Mouse (Mus musculus) lung, adult 10 weeks (tissue): ENCODE measurements around the gene Zfp488. TPM values are rescaled to one million over a fixed set of nuclear protein-coding genes. Genes with fewer than 3 reads are reported as not detected.

Experiments used
- polyA plus RNA-seq: library from polyadenylated mRNA; stranded (reverse); fragments of 350-450 nt; fragmentation: Illumina TruSeq; extraction: RNeasy Lipid Tissue Mini Kit (QIAGEN cat#74804); gene quantifications from one replicate; pipeline ENCODE4 v1.2.3, GENCODE M21; 2014; ENCODE audit warnings: low read depth, low replicate concordance; ENCODE audit not compliant: insufficient read depth

The Zfp488 gene
- not detected for polyA plus RNA-seq

DNA sequence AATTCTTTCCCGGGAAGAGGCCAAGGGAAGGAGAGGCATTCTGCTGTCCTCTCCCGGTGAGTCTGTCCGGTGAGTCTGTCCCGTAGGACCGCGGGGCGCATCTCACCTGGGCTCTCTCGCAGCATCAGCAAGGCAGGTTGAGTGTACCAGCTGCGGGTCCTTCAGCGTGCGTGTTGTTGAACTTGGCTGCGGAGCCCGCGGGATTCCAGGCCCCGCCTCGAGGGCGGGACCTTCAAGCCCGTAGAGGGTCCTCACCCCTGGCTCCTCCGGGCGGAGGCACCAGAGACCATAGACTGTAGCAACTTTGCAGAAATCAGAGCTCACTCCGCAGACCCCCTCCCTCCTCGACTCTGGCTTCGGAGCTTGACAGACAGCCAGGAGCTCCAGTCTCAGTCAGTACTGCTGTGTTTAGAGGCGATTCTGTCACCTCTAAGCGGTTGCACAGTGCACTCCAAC lies at the start of gene Zfp488:
Gene Zfp488, minus strand, starts transcription at position 161 of the 456 bp plus-strand sequence.

DNA sequence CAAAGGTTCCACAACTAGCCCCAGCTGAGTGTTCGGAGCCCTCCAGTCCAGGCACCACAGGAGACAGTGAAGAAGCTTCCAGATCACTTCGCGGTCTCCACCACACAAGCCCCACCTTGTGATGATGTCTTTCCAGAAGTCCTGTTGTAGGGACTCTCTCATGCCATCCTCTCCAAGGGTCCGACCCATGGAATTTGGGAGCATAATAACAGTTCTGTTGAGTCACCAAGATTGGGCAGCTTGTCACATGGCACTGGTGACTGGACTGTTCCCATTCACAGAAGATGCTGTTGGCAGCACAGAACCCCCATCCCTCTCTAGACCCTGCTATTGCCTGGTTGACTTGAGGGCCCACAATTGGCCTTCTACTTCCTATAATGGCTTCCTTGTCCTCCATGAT lies 37.8 kb upstream of the Zfp488 start, which contains the start of gene Gm5460:
Gene Gm5460, plus strand, starts transcription at position 378 of the 400 bp plus-strand sequence.

DNA sequence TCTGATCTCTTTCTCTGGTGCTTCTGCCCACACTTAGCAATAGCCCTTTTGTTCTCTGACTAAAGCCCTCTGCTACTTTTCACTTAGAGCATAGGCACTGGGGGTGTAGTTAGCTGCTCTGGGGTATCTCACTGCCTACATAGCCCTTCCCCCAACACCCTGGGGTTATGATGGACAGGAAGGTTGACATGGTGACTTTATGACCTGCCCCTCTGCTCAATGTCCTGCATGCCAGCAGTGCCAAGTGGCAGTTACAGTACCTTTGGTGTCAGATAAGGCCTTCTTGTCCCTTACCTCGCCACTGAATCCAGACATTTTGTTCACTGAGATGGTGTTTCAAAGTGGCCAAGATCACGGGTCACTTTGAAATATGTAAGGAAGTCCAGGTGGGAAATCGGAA lies 36.5 kb upstream of the Zfp488 start, which contains the start of gene Gm30083:
Gene Gm30083, minus strand, starts transcription at position 120 of the 400 bp plus-strand sequence.

DNA sequence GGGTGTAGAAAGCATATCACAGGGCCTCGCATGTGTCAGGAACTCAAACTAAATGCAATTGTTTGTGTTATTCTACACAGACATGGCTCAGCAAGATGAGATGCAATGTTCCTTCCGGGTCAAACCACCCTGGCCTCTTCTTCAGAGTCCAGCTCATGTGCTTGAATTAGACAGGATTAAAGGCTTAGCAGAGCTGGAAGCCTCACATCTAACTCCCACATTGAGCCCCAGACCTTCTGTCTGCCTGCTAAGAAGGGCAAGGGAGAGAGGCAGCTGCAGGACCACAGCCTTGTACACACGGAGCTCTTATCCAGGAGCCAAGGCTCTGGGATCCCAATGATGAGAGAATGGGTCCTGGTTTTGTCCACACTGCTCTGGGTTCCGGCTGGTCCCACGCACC lies 24.8 kb downstream of the Zfp488 start, which contains the start of gene Rbp3:
Gene Rbp3, plus strand, starts transcription at position 243 of the 400 bp plus-strand sequence.

DNA sequence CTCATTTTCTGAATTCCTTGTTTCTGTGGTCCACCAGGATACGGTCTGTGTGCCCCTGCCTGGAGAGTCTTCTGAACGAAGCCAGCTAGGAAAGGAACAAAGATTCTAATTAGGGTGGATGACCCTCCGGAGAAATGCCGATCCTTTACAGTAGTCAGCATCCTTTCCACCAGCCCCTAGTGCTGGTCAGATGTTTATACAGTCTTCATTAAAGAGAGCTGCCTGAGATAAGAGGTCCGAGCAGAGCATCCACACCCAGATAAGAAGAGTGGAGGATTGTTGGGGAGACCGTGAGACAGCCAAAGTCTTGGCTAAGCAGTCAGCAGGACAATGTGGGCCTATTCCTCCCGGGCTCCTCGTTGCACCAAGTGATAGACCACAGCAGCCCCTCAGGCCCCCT lies 37.8 kb downstream of the Zfp488 start, which contains the start of gene Gdf2:
Gene Gdf2, plus strand, starts transcription at position 301 of the 400 bp plus-strand sequence.

DNA sequence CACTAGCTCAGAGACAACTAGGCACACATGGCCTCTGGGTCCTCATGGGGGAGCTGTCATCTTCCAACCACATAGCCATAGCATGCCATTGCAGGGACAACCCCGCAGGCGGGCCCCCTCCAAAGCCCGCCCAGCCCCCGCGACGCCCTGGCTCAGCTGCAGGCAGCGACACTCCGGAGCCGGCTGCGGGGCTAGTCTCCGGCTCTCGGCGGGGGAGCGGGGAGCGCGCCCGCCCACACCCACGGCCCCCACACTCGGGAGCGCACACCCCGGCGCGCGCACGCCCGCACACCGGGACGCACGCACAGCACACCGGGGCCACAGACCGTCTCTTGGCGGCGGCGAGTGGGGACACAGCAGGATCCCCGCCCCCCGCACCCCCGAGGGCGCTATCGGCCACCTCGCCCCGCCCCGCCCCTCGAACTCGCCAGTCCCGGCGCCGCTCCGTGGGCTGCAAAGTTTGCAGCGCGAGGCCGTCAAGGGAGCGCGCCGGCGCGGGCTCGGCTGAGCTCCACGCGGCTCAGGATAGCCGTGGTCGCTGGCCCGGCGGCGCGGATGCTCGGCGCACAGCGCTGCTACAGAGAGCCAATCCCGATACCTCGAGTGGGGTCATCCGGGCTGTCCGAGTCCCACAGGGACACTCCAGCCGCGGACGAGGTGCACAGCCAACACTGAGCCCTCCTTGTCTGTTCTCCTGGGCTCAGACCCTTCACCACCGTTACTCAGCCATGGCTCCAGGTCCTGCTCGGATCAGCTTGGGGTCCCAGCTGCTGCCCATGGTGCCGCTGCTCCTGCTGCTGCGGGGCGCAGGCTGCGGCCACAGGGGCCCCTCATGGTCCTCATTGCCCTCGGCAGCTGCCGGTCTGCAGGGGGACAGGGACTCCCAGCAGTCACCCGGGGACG lies 55.1 kb downstream of the Zfp488 start, which contains the start of gene Gdf10:
Gene Gdf10, plus strand, starts transcription at position 420 of the 903 bp plus-strand sequence.

Other genes with a start within 250 kb of the Zfp488 start
- 2.9 TPM for gene Gdf10, start 55.2 kb downstream of the Zfp488 start, polyA plus RNA-seq
- 0.22 TPM for gene Gdf2, start 37.7 kb downstream of the Zfp488 start, polyA plus RNA-seq
- not detected for gene Rbp3, start 24.8 kb downstream of the Zfp488 start, polyA plus RNA-seq
- gene Gm30083, start 36.4 kb upstream of the Zfp488 start, polyA plus RNA-seq, result not detected
- gene Gm5460, start 38.0 kb upstream of the Zfp488 start, polyA plus RNA-seq, result not detected
- gene Antxrl, start 73.9 kb upstream of the Zfp488 start, polyA plus RNA-seq, result not detected
- gene Anxa8, start 107.2 kb upstream of the Zfp488 start, polyA plus RNA-seq, result 21.6 TPM
- gene A630023A22Rik, start 124.0 kb upstream of the Zfp488 start, polyA plus RNA-seq, result 0.50 TPM
- 0.12 TPM for gene Npy4r, start 173.7 kb upstream of the Zfp488 start, polyA plus RNA-seq
- 0.06 TPM for gene Gprin2, start 222.9 kb upstream of the Zfp488 start, polyA plus RNA-seq
- gene Syt15, start 240.8 kb upstream of the Zfp488 start, polyA plus RNA-seq, result 2.8 TPM